Mouse (Mus musculus): Measurements from ENCODE around the gene Acoxl.

The Acoxl gene

GRCm38 (mm10) chr2:128038259-128038890 is 199.7 kb downstream of the Acoxl start:
- DNase-seq, result no peak

- peak; percentile 91 for DNase-seq
Measured at GRCm38 (mm10) chr2:128041066-128041750, 202.5 kb downstream of the Acoxl start.

- DNase-seq, result peak; percentile 74
Measured at GRCm38 (mm10) chr2:128046454-128046853, 207.8 kb downstream of the Acoxl start.

GRCm38 (mm10) chr2:128054905-128055304 is 216.2 kb downstream of the Acoxl start:
- DNase-seq, result no peak

- peak; percentile 50 for DNase-seq
Measured at GRCm38 (mm10) chr2:128057872-128058271, 219.2 kb downstream of the Acoxl start.

GRCm38 (mm10) chr2:128058627-128059026 is 220.0 kb downstream of the Acoxl start:
- peak; percentile 76 for DNase-seq

- DNase-seq, result peak; percentile 53
Measured at GRCm38 (mm10) chr2:128060213-128060612, 221.5 kb downstream of the Acoxl start.

- DNase-seq, result peak; percentile 43
Measured at GRCm38 (mm10) chr2:128060680-128061287, 222.1 kb downstream of the Acoxl start.

- peak; percentile 61 for DNase-seq
Measured at GRCm38 (mm10) chr2:128061491-128061890, 222.8 kb downstream of the Acoxl start.

- peak; percentile 65 for DNase-seq
Measured at GRCm38 (mm10) chr2:128062756-128063155, 224.1 kb downstream of the Acoxl start.

GRCm38 (mm10) chr2:128065013-128065412 is 226.3 kb downstream of the Acoxl start:
- peak; percentile 85 for DNase-seq

- peak; percentile 82 for DNase-seq
Measured at GRCm38 (mm10) chr2:128065576-128065975, 226.9 kb downstream of the Acoxl start.

GRCm38 (mm10) chr2:128067162-128067561 is 228.5 kb downstream of the Acoxl start:
- peak; percentile 74 for DNase-seq

GRCm38 (mm10) chr2:128067596-128067995 is 228.9 kb downstream of the Acoxl start:
- peak; percentile 82 for DNase-seq

- DNase-seq, result peak; percentile 78
Measured at GRCm38 (mm10) chr2:128068176-128068575, 229.5 kb downstream of the Acoxl start.

GRCm38 (mm10) chr2:128069025-128069424 is 230.3 kb downstream of the Acoxl start:
- DNase-seq, result peak; percentile 36

GRCm38 (mm10) chr2:128071791-128072190 is 233.1 kb downstream of the Acoxl start:
- DNase-seq, result peak; percentile 43

GRCm38 (mm10) chr2:128072944-128073343 is 234.3 kb downstream of the Acoxl start:
- peak; percentile 44 for DNase-seq

- peak; percentile 50 for DNase-seq
Measured at GRCm38 (mm10) chr2:128073603-128074002, 234.9 kb downstream of the Acoxl start.

GRCm38 (mm10) chr2:128076936-128077335 is 238.3 kb downstream of the Acoxl start:
- DNase-seq, result no peak

GRCm38 (mm10) chr2:128078859-128079258 is 240.2 kb downstream of the Acoxl start:
- DNase-seq, result no peak

GRCm38 (mm10) chr2:128079316-128079715 is 240.6 kb downstream of the Acoxl start:
- no peak for DNase-seq

GRCm38 (mm10) chr2:128083844-128084243 is 245.2 kb downstream of the Acoxl start:
- DNase-seq, result no peak

GRCm38 (mm10) chr2:128084607-128085006 is 245.9 kb downstream of the Acoxl start:
- peak; percentile 57 for DNase-seq

Data from heart, adult 11 months (tissue).